Mouse (Mus musculus): ENCODE measurements around the gene Gpr4.

DNA sequence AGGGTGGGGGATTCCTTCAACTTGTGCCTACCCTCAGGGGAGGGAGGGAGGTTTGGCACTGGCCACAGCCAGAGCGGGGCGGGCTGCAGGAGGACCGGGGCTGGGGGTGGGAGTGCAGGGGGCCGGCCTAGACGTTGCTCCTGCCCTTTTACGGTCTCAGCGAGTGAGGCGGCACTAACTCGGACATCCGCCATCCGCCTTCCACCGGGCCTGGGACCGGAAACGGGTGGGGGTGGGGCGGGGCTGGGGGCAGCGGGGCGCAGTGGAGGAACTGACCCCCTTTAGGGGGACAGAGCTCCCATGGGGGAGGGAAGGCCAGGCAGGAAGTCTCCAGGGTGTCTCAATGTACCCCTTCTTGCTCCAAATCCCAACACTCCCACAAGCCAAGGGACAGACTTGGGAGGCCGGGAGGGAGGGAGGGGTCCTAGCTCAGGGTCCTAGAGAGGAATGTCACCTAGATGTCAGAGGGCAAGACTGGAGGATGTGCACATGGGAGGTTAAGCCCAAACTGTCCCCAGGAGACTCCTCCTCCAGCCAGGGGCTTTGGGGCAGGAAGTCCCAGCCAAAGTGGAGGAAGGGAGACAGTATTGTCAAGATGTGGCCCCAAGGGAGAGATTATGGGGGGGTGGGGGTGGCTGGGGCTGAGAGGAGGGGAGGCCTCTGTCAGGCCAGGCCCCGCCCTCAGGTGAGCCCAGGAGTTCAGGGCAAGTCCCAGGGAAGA is 57.5 kb downstream of the Gpr4 start:
- no peak for TF ChIP-seq GATA1 (IDR thresholded peaks at IDR 0.05; ENCODE audit: borderline replicate concordance, low read length)
- no peak for TF ChIP-seq FLI1 (IDR thresholded peaks at IDR 0.05; ENCODE audit: low read length)

Measured in megakaryocyte, embryonic 14.5 days (primary cell).